Mouse (Mus musculus): ENCODE results near the gene Ten1. TPM values are rescaled to one million over a fixed set of nuclear protein-coding genes. Genes with fewer than 3 reads are reported as not detected.
A peak's percentile ranks its signal among the peaks of the same experiment; 100 is the strongest.

The Ten1 gene
- polyA plus RNA-seq, 1 experiment from 2014 or later: 38.4 TPM

- peaks cover 32% of the 10 kb centered on the region for H3K27me3 ChIP-seq
- no peak overlapping the region for H3K4me2 ChIP-seq
- no peak for DNase-seq
- H3K4me3 ChIP-seq (replicated peaks): no peak overlapping the region
- 67% methylated on average over 2 of the region's 2 CpGs for WGBS (ENCODE audit: insufficient replicate concordance)
- H3K4me1 ChIP-seq (replicated peaks): peaks cover 29% of the 10 kb centered on the region
- no peaks in the 10 kb centered on the region for H3K36me3 ChIP-seq
- peak overlapping the region; percentile 66 for H3K27ac ChIP-seq
- no peak overlapping the region for H3K9ac ChIP-seq
- ATAC-seq (ENCODE audit: low read depth): no peak
- no peaks in the 10 kb centered on the region for H3K9me3 ChIP-seq (replicated peaks)
Measured at GRCm38 (mm10) chr11:116218263-116218662, 19.6 kb downstream of the Ten1 start.

GRCm38 (mm10) chr11:116218737-116219400, 20.2 kb downstream of the Ten1 start:
- Histone ChIP-seq H3K9me3 (replicated peaks) (no peaks in the 10 kb centered on the region), H3K4me3 (replicated peaks) (no peak overlapping the region), H3K4me1 (replicated peaks) (peaks cover 29% of the 10 kb centered on the region), H3K9ac (no peak overlapping the region), H3K27me3 (peaks cover 38% of the 10 kb centered on the region), H3K36me3 (no peaks in the 10 kb centered on the region), H3K4me2 (no peak overlapping the region), H3K27ac (peak overlapping the region; percentile 66)
- WGBS (ENCODE audit: insufficient replicate concordance): 42% methylated on average over 7 of the region's 7 CpGs
- DNase-seq: no peak
- peak; percentile 33 for ATAC-seq (ENCODE audit: low read depth)

GRCm38 (mm10) chr11:116219885-116220284, 21.2 kb downstream of the Ten1 start:
- no peaks in the 10 kb centered on the region for H3K36me3 ChIP-seq
- 15% methylated on average over 4 of the region's 4 CpGs for WGBS (ENCODE audit: insufficient replicate concordance)
- peaks cover 29% of the 10 kb centered on the region for H3K4me1 ChIP-seq (replicated peaks)
- H3K9me3 ChIP-seq (replicated peaks): no peaks in the 10 kb centered on the region
- DNase-seq (peak; percentile 43), ATAC-seq (ENCODE audit: low read depth) (no peak)
- H3K9ac ChIP-seq: no peak overlapping the region
- H3K27me3 ChIP-seq: peaks cover 48% of the 10 kb centered on the region
- H3K4me3 ChIP-seq (replicated peaks): no peak overlapping the region
- no peak overlapping the region for H3K4me2 ChIP-seq
- no peak overlapping the region for H3K27ac ChIP-seq

GRCm38 (mm10) chr11:116221931-116222739, 23.5 kb downstream of the Ten1 start:
- H3K9ac ChIP-seq: no peak overlapping the region; the same call in 1 of the 2 replicates
- peak overlapping the region; percentile 48 for H3K4me2 ChIP-seq
- peaks cover 29% of the 10 kb centered on the region for H3K4me1 ChIP-seq (replicated peaks)
- H3K27ac ChIP-seq: no peak overlapping the region
- WGBS (ENCODE audit: insufficient replicate concordance): 9% methylated on average over 53 of the region's 53 CpGs
- H3K27me3 ChIP-seq: peaks cover 57% of the 10 kb centered on the region
- ATAC-seq (ENCODE audit: low read depth) (no peak), DNase-seq (no peak)
- H3K4me3 ChIP-seq (replicated peaks): peak overlapping the region; percentile 35
- H3K36me3 ChIP-seq: no peaks in the 10 kb centered on the region
- no peaks in the 10 kb centered on the region for H3K9me3 ChIP-seq (replicated peaks)

- no peak for ATAC-seq (ENCODE audit: low read depth)
- 10% methylated on average over 23 of the region's 23 CpGs for WGBS (ENCODE audit: insufficient replicate concordance)
- peaks cover 57% of the 10 kb centered on the region for H3K27me3 ChIP-seq
- H3K27ac ChIP-seq: no peak overlapping the region
- H3K36me3 ChIP-seq: no peaks in the 10 kb centered on the region
- DNase-seq: no peak
- H3K9me3 ChIP-seq (replicated peaks): no peaks in the 10 kb centered on the region
- H3K4me2 ChIP-seq: peak overlapping the region; percentile 48
- H3K4me3 ChIP-seq (replicated peaks): peak overlapping the region; percentile 35
- peaks cover 29% of the 10 kb centered on the region for H3K4me1 ChIP-seq (replicated peaks)
- no peak overlapping the region for H3K9ac ChIP-seq
Measured at GRCm38 (mm10) chr11:116222740-116223059, 24.0 kb downstream of the Ten1 start.

GRCm38 (mm10) chr11:116226414-116226813, 27.8 kb downstream of the Ten1 start:
- Histone ChIP-seq H3K4me1 (replicated peaks) (peaks cover 9% of the 10 kb centered on the region), H3K36me3 (no peaks in the 10 kb centered on the region), H3K9ac (no peak overlapping the region), H3K4me2 (no peak overlapping the region), H3K4me3 (replicated peaks) (no peak overlapping the region), H3K27me3 (peaks cover 55% of the 10 kb centered on the region), H3K9me3 (replicated peaks) (no peaks in the 10 kb centered on the region), H3K27ac (no peak overlapping the region)
- DNase-seq: peak; percentile 69
- 0 out of 2 replicates have a peak, but pooled peaks have one; percentile 14 for ATAC-seq (ENCODE audit: low read depth)
- WGBS (ENCODE audit: insufficient replicate concordance): 0% methylated on average over 2 of the region's 2 CpGs

- ATAC-seq (ENCODE audit: low read depth): no peak
- H3K4me1 ChIP-seq (replicated peaks): no peaks in the 10 kb centered on the region
- H3K9ac ChIP-seq: no peak overlapping the region
- H3K9me3 ChIP-seq (replicated peaks): no peaks in the 10 kb centered on the region
- peaks cover 45% of the 10 kb centered on the region for H3K27me3 ChIP-seq
- no peak overlapping the region for H3K27ac ChIP-seq
- DNase-seq: no peak
- H3K4me3 ChIP-seq (replicated peaks): no peak overlapping the region
- H3K4me2 ChIP-seq: no peak overlapping the region
- no peaks in the 10 kb centered on the region for H3K36me3 ChIP-seq
- 67% methylated on average over 4 of the region's 4 CpGs for WGBS (ENCODE audit: insufficient replicate concordance)
Measured at GRCm38 (mm10) chr11:116228699-116229098, 30.0 kb downstream of the Ten1 start.

GRCm38 (mm10) chr11:116232427-116232826, 33.8 kb downstream of the Ten1 start:
- no peak overlapping the region for H3K9ac ChIP-seq
- peaks cover 50% of the 10 kb centered on the region for H3K27me3 ChIP-seq
- no peaks in the 10 kb centered on the region for H3K36me3 ChIP-seq
- no peak overlapping the region for H3K4me3 ChIP-seq (replicated peaks)
- DNase-seq: no peak
- 41% methylated on average over 17 of the region's 17 CpGs for WGBS (ENCODE audit: insufficient replicate concordance)
- no peaks in the 10 kb centered on the region for H3K9me3 ChIP-seq (replicated peaks)
- H3K27ac ChIP-seq: no peak overlapping the region
- no peak overlapping the region for H3K4me2 ChIP-seq
- H3K4me1 ChIP-seq (replicated peaks): peaks cover 8% of the 10 kb centered on the region
- ATAC-seq (ENCODE audit: low read depth): no peak

GRCm38 (mm10) chr11:116234901-116235300, 36.2 kb downstream of the Ten1 start:
- Histone ChIP-seq H3K9me3 (replicated peaks) (no peaks in the 10 kb centered on the region), H3K9ac (no peak overlapping the region), H3K27me3 (peaks cover 64% of the 10 kb centered on the region), H3K4me3 (replicated peaks) (no peak overlapping the region), H3K27ac (no peak overlapping the region), H3K36me3 (no peaks in the 10 kb centered on the region), H3K4me1 (replicated peaks) (peaks cover 18% of the 10 kb centered on the region), H3K4me2 (no peak overlapping the region)
- DNase-seq: no peak
- WGBS (ENCODE audit: insufficient replicate concordance): 71% methylated on average over 8 of the region's 8 CpGs
- no peak for ATAC-seq (ENCODE audit: low read depth)

GRCm38 (mm10) chr11:116237742-116238395, 39.2 kb downstream of the Ten1 start, which contains the start of gene Evpl:
TSS of gene Evpl (minus strand) at chr11:116238077.
- H3K9ac ChIP-seq: no peak within 1 kb of the TSS
- peak; percentile 26 for DNase-seq

GRCm38 (mm10) chr11:116239797-116240196, 41.1 kb downstream of the Ten1 start:
- H3K4me1 ChIP-seq (replicated peaks): peaks cover 23% of the 10 kb centered on the region
- no peak overlapping the region for H3K27ac ChIP-seq
- 62% methylated on average over 7 of the region's 7 CpGs for WGBS (ENCODE audit: insufficient replicate concordance)
- no peak overlapping the region for H3K4me3 ChIP-seq (replicated peaks)
- DNase-seq (no peak), ATAC-seq (ENCODE audit: low read depth) (no peak)
- H3K9ac ChIP-seq: no peak overlapping the region
- peaks cover 17% of the 10 kb centered on the region for H3K36me3 ChIP-seq
- peaks cover 36% of the 10 kb centered on the region for H3K27me3 ChIP-seq
- no peak overlapping the region for H3K4me2 ChIP-seq
- no peaks in the 10 kb centered on the region for H3K9me3 ChIP-seq (replicated peaks)

More at GRCm38 (mm10) chr11:116237742-116238395, 39.2 kb downstream of the Ten1 start, which contains the start of gene Evpl:
- H3K27me3 ChIP-seq: peaks cover 53% of the 10 kb centered on the region
- peak within 1 kb of the TSS; percentile 49 for H3K4me2 ChIP-seq
- no peaks in the 10 kb centered on the region for H3K36me3 ChIP-seq
- no peak within 1 kb of the TSS for H3K27ac ChIP-seq
- 22% methylated on average over 31 of the region's 31 CpGs for WGBS (ENCODE audit: insufficient replicate concordance)
- H3K4me3 ChIP-seq (replicated peaks): peak within 1 kb of the TSS; percentile 25
- H3K4me1 ChIP-seq (replicated peaks): peaks cover 24% of the 10 kb centered on the region
- ATAC-seq (ENCODE audit: low read depth): peak; percentile 66
- H3K9me3 ChIP-seq (replicated peaks): no peaks in the 10 kb centered on the region
